Mouse (Mus musculus): ENCODE measurements around the gene Zfp182.

Gene Zfp182

DNA sequence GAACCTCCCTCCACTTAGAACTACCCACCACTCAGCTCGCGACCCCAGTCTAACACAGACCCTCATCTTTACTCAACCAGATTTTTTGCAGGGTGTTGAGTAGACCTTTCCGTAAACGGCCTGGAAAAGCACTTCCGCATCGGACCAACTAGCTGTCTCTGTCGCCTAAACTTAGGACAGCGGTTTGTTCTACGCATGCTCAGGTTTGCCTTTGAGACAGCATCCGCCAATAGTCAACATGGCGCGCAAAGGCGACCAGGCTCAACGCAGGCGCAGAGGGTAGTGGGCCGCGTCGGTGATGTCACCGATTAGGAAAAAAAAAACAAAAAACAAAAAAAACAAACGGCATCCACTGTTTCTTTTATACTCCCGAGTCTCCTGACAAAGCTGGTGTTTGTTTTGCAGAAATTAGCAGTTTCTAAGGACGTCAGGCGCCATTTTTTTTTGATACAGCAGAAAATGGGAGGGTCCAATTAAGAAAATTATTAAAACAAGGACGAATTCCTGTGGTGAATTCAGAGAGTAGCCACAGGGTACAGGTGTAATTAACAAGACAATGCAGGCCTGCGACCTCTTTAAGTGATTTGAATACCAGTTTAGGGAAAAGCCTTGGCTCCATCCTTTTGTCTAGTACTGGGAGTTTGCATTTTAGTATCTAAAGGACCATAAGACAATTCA, at the start of gene Zfp182:
Gene Zfp182 (minus strand): TSS at position 451 of the 678 bp plus-strand sequence.
- DNase-seq (ENCODE audit: extremely low read depth, low read depth), result peak; percentile 91

GRCm38 (mm10) chrX:21089867-21090239, 27.7 kb upstream of the Zfp182 start:
- DNase-seq (ENCODE audit: extremely low read depth, low read depth), result no peak

DNA sequence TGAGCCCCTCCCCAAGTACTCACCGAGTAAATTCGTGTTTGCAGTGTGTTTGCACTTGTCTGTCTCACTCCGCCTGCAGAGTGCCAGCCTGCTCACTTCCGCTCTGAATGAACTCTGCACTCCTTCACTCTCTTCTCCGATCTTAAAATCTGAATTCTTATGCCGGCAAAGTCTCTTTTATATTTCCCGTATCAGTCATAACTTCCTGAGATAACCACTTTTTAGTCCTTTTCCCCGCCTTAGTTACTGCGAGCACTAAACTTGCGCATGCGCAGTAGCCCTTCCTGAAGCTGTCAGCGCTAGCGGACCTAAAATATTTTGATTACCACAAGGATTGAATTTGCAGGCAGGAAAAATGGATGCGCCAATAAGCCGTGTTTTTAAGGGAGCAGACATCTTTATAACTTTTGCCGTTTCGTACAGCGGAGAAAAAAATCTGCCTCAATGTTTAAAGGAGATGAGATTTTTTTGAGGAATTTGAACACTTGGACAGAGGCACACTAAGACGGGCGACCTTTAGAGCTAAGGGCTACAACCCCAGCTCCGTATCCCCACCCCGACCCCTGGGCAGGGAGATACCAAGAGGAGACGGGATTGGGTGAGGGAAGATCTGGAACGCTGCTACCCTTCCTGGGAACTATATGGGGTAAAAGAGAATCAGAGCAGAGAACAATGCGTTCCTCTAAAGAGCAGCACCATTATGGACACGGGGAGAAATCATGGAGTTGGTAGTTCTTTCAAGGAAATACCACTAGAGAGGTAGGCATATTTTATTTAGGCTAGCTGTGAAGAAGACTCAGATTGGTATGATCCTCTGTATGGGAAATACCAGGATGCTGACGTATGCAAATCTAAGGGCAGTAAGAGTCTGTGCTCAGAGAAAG, 27.1 kb upstream of the Zfp182 start, which contains the start of gene Zfp300:
Gene Zfp300 (minus strand): TSS at position 545 of the 884 bp plus-strand sequence.
- DNase-seq (ENCODE audit: extremely low read depth, low read depth), result no peak

GRCm38 (mm10) chrX:21088645-21088982, 26.5 kb upstream of the Zfp182 start:
- DNase-seq (ENCODE audit: extremely low read depth, low read depth), result no peak

GRCm38 (mm10) chrX:21068106-21068505, 6.0 kb upstream of the Zfp182 start, which contains the start of gene Spaca5:
Spaca5 (plus strand) TSS chrX:21068406.
- no peak for DNase-seq (ENCODE audit: extremely low read depth, low read depth)

GRCm38 (mm10) chrX:21062544-21062890, 401 bp upstream of the Zfp182 start:
- DNase-seq (ENCODE audit: extremely low read depth, low read depth), result no peak

DNA sequence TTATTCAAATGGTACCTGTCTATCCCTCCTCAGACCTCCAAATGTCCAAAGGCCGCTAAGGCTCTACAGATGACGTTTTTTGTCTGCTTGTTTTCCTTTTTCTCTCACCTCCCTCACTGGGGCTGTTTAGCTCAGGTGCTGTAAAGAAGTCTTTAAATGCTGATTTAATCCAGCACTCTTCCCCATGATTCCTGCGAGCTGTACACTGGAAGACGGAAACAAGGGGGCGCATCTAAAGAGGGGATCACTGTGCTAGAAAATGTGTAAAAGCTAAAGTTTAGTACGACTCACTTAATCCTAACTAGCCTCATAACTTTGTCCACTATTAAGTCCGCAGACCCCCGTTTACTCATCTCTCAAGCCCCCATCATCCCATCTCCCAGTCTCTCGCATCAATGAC, 656 bp downstream of the Zfp182 start:
- no peak for DNase-seq (ENCODE audit: extremely low read depth, low read depth)

DNA sequence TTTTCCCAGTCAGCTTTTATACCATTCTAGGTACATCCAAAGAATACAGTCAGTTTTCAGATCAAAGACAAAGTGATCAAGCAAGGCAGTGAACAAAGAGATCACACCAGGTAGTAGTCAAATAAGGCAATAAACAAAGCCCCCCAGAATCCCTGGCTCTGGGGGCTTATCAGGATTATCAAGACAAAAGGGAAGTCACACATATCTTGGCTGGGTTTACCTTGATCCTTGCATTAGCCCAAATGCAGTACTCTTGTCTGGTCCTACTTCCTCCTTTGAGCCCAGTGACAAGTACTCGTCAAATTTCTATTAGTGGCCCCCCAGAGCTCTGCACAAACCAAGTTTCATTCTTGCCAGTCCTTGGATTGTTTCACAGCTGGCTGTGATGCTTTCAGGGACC, 81.2 kb downstream of the Zfp182 start:
- peak; percentile 29 for DNase-seq (ENCODE audit: extremely low read depth, low read depth)

All from MEL-GATA-1-ER (cell line).